ENCODE assay signal across 9 mouse cellular contexts in the genomic region with DNA sequence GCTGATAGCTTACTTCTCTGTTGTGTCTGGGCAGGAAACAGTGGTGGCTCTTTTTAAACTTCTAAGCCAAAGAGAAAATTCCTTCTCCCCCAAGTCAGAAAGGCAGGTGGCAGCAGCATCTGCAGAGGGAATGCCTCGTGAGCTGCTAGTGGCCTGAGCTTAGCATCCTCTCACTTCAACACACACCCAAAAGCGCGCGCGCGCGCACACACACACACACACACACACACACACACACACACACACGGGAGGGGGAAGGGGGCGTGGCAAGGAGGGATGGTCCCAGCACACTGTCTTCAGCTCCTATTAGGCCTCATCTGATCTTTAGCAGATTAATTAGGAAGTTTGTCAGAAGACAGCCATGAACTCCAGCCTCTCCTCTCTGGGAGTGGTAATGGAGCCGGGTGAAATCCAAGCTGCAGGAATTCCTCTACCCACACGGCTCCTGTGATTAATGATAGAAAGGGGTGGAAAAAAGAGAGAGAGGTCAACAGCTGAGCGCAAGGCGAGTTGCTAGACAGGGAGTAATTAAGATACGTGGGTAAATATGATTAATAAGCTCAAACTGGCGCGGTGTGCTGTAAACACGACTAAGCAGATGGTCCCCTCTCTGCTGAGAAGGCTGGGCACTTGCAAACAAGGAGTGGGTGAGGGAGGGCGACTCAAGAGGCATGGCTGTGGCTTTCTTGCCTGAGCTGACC.
DNase-seq lines count a peak whose midpoint lies in the region; ATAC-seq and TF ChIP-seq lines count a peak whose summit lies in the region.
"Had no signal": no experiment of that assay in that cellular context is flagged by ENCODE, and none has a peak within 500 bp of the region (broad histone marks: within the 10 kb centered on the region; RNA-seq: fewer than 3 reads in every experiment).

No protein-coding gene starts in this region.

- no peaks in the 10 kb centered on the region for H3K9me3 ChIP-seq in kidney, postnatal 0 days (replicated peaks; ENCODE audit: low read length)
- H3K9me3 ChIP-seq in neural tube, embryonic 12.5 days: no peaks in the 10 kb centered on the region
- no peaks in the 10 kb centered on the region for H3K9me3 ChIP-seq in heart, embryonic 11.5 days (replicated peaks; ENCODE audit: control insufficient read depth, low read length)
- H3K9me3 ChIP-seq: liver, embryonic 15.5 days had no signal

- no peaks in the 10 kb centered on the region for H3K27me3 ChIP-seq in kidney, postnatal 0 days (ENCODE audit: insufficient read depth, low read length)
- H3K27me3 ChIP-seq in neural tube, embryonic 12.5 days (replicated peaks): 0 out of 2 replicates have a peak, but pooled peaks cover 3% of the 10 kb centered on the region
- no peaks in the 10 kb centered on the region for H3K27me3 ChIP-seq in heart, embryonic 11.5 days (ENCODE audit: control insufficient read depth, insufficient read depth, low read length)
- H3K27me3 ChIP-seq: liver, embryonic 15.5 days had no signal

- H3K9ac ChIP-seq in kidney, postnatal 0 days (ENCODE audit: low read depth, low read length): no peak overlapping the region
- no peak overlapping the region for H3K9ac ChIP-seq in neural tube, embryonic 12.5 days
- H3K9ac ChIP-seq in heart, embryonic 11.5 days (ENCODE audit: low read depth, low read length): no peak overlapping the region
- H3K9ac ChIP-seq: liver, embryonic 15.5 days had no signal

- peaks cover 11% of the 10 kb centered on the region for H3K4me1 ChIP-seq in kidney, postnatal 0 days (replicated peaks; ENCODE audit: insufficient read depth, low read length)
- H3K4me1 ChIP-seq in neural tube, embryonic 12.5 days: peaks cover 32% of the 10 kb centered on the region
- H3K4me1 ChIP-seq in heart, embryonic 11.5 days (ENCODE audit: control insufficient read depth, insufficient read depth, low read length): no peaks in the 10 kb centered on the region
- H3K4me1 ChIP-seq in lung, adult 2 months (ENCODE audit: control insufficient read depth, insufficient read depth, low read length): no peaks in the 10 kb centered on the region
- H3K4me1 ChIP-seq: liver, embryonic 15.5 days had no signal

- H3K4me2 ChIP-seq in kidney, postnatal 0 days (ENCODE audit: low read length): peak overlapping the region; percentile 35; the same call in 1 of the 2 replicates
- peak overlapping the region; percentile 44 for H3K4me2 ChIP-seq in neural tube, embryonic 12.5 days (replicated peaks)
- H3K4me2 ChIP-seq in heart, embryonic 11.5 days: no peak overlapping the region
- H3K4me2 ChIP-seq: liver, embryonic 15.5 days had no signal

- no peaks in the 10 kb centered on the region for H3K36me3 ChIP-seq in kidney, postnatal 0 days (ENCODE audit: insufficient read depth, low read length)
- H3K36me3 ChIP-seq in neural tube, embryonic 12.5 days: no peaks in the 10 kb centered on the region
- no peaks in the 10 kb centered on the region for H3K36me3 ChIP-seq in heart, embryonic 11.5 days (ENCODE audit: control insufficient read depth, insufficient read depth, low read length)
- H3K36me3 ChIP-seq: liver, embryonic 15.5 days had no signal

- no peak for TF ChIP-seq CTCF in kidney, postnatal 0 days (IDR thresholded peaks at IDR 0.05; ENCODE audit: low read depth)
- no peak for TF ChIP-seq CTCF in lung, adult 2 months (IDR thresholded peaks at IDR 0.05; ENCODE audit: insufficient read depth, low read length)

- ATAC-seq in kidney, postnatal 0 days (replicated peaks; ENCODE audit: low FRiP score, low read depth): peak; percentile 80
- ATAC-seq in neural tube, embryonic 12.5 days (ENCODE audit: low FRiP score, low read depth): no peak
- no peak for ATAC-seq in heart, embryonic 11.5 days (replicated peaks; ENCODE audit: insufficient number of reproducible peaks, low FRiP score, low TSS enrichment)

- 16% methylated on average over 18 of the region's 18 CpGs for WGBS in kidney, postnatal 0 days
- 44% methylated on average over 18 of the region's 18 CpGs for WGBS in neural tube, embryonic 12.5 days
- WGBS in heart, embryonic 11.5 days (ENCODE audit: insufficient replicate concordance): 56% methylated on average over 18 of the region's 18 CpGs
- WGBS in lung, adult 2 months: 36% methylated on average over 18 of the region's 18 CpGs

- H3K27ac ChIP-seq in kidney, postnatal 0 days: no peak overlapping the region
- H3K27ac ChIP-seq in neural tube, embryonic 12.5 days: peak overlapping the region; percentile 57; the same call in 1 of the 2 replicates
- H3K27ac ChIP-seq in heart, embryonic 11.5 days (ENCODE audit: low read depth, low read length): no peak overlapping the region
- H3K27ac ChIP-seq: liver, embryonic 15.5 days had no signal

- no peak overlapping the region for H3K4me3 ChIP-seq in kidney, postnatal 0 days (replicated peaks; ENCODE audit: low read depth, low read length)
- H3K4me3 ChIP-seq in neural tube, embryonic 12.5 days: no peak overlapping the region
- no peak overlapping the region for H3K4me3 ChIP-seq in heart, embryonic 11.5 days (ENCODE audit: low read depth, low read length)
- H3K4me3 ChIP-seq in lung, adult 2 months (replicated peaks; ENCODE audit: extremely low read depth, low read depth, low read length): no peak overlapping the region
- H3K4me3 ChIP-seq: liver, embryonic 15.5 days had no signal

- peak; percentile 89 for DNase-seq in kidney, postnatal 0 days (ENCODE audit: low spot score)
- no peak for DNase-seq in kidney, adult 8-10 months
- DNase-seq in embryo, embryonic 11 days: peak; percentile 62
- DNase-seq in gastrocnemius, postnatal 25 days: peak; percentile 26
- DNase-seq in thymus, adult 18-20 months: no peak
- DNase-seq in lung, adult 2 months: no peak

- TF ChIP-seq POLR2A in lung, adult 2 months (IDR thresholded peaks at IDR 0.05; ENCODE audit: borderline replicate concordance, extremely low read depth, low read depth, low read length): no peak

Comparison
In these comparisons a context has a peak if more than half of its experiments do, and no peak if none do; other contexts are left out.
1. DNase-seq: peak in kidney, postnatal 0 days (single experiment), embryo, embryonic 11 days (single experiment) and gastrocnemius, postnatal 25 days (single experiment); none in kidney, adult 8-10 months (0 of 2), thymus, adult 18-20 months (0 of 2) and lung, adult 2 months (single experiment).